Mouse (Mus musculus) heart, adult 2 months (tissue): Measurements from ENCODE around the gene Alg14.

Experiments
- CTCF ChIP-seq: fragments of 200-600 bp; IDR thresholded peaks from 2 replicates; pipeline ENCODE4 v1.8.1; 2022; ENCODE audit warnings: antibody characterized with exemption, mild to moderate bottlenecking, moderate library complexity
- POLR2A ChIP-seq: fragments of 200-500 bp; IDR thresholded peaks from 2 replicates; pipeline ENCODE4 v1.6.1; 2011; ENCODE audit warnings: mild to moderate bottlenecking, low read depth, low read length, control low read depth; ENCODE audit not compliant: insufficient read depth

- TF ChIP-seq POLR2A = no peak
- no peak for TF ChIP-seq CTCF
Measured at GRCm38 (mm10) chr3:121344951-121345642, 53.5 kb downstream of the Alg14 start.
